Mouse (Mus musculus) layer of hippocampus, postnatal 25 days (tissue): Measurements from ENCODE around the gene Ttll10. TPM values are rescaled to one million over a fixed set of nuclear protein-coding genes. Genes with fewer than 3 reads are reported as not detected.

Experiments
- DNase-seq, 2 experiments: peaks; one replicate each; pipeline ENCODE4 v3.0.0; 2022; ENCODE audit warnings: mixed read lengths in 2 of 2, low spot score in 1 of 2; ENCODE audit errors: extremely low spot score in 1 of 2
- total RNA-seq, 2 experiments: library from RNA; stranded (reverse); gene quantifications; 2 replicates each; pipeline ENCODE4 v1.2.3; 2021

Gene Ttll10
- under 1 TPM; 0.12 to 0.31 TPM for total RNA-seq

GRCm38 (mm10) chr4:156059261-156059660 is at the start of gene Ttll10:
TSS of gene Ttll10 (minus strand) at chr4:156059414.
- DNase-seq = no peak

- no peak for DNase-seq
Observed at GRCm38 (mm10) chr4:156103342-156103741, 44.1 kb upstream of the Ttll10 start.

- no peak for DNase-seq
Observed at GRCm38 (mm10) chr4:156101481-156101903, 42.3 kb upstream of the Ttll10 start.

- no peak for DNase-seq
Observed at GRCm38 (mm10) chr4:156100501-156100900, 41.3 kb upstream of the Ttll10 start.

DNA sequence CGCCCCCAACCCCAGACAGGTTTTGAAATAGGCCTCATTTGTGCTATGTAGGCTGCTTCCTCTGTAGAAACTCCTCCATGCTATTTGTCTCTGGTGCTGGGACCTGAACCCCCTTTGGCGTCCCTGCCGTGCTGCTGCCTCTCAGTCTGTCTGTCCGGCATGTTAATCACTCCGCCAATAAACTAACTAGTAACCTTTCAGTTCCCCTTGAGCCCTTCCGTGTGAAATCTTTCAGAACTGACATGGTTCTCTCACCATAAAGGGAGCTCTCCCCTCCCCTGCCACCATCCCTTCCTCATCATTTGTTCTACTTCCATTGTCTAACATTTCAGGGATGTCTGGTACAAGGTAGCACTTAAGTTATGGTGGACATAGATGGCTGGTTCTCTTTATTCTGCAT is 40.2 kb upstream of the Ttll10 start:
- no peak for DNase-seq

- no peak for DNase-seq
Observed at GRCm38 (mm10) chr4:156097770-156098366, 38.7 kb upstream of the Ttll10 start.

GRCm38 (mm10) chr4:156096191-156096590 is 37.0 kb upstream of the Ttll10 start:
- no peak for DNase-seq

DNA sequence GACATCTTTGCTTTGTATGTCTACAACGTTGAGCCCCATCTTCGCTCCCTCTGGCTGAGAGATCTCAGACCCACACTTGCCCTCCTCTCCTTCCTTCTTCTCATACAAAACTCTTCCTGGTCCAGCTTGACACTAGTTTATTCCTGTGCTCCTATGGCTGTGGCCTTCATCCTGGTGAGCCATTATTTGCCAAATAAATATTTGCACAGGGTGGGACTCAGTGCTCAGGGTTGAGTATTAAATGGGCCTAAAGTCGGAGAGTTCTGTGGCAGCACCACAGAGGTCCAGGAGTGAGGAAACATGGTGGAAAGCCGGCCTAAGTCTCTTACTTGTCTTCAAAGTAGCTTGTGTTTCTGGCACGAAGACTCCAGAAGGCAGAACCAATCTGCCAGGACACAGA is 34.5 kb upstream of the Ttll10 start:
- DNase-seq = no peak

DNA sequence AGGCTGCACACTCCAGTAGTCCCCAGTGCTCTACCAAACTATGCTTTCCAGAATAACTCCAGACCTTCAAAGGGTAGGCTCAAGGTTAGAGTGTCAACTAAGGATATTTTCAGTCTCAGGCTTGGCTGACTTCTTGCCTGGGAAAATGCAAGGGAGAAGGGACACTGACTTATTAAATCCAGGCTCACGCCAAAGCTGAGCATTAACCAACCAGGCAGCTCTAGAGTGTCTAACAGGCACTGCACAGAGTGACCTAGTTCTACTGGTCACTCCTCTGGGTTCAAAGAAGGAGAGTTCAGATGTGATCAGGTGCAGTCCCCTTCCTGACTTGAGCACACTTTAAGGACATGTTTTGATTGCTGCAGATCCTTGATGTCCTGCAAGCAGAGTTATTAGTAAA is 33.6 kb upstream of the Ttll10 start:
- DNase-seq = no peak

- DNase-seq = no peak
Observed at GRCm38 (mm10) chr4:156091236-156091635, 32.0 kb upstream of the Ttll10 start.

GRCm38 (mm10) chr4:156087398-156088087 is 28.3 kb upstream of the Ttll10 start:
- no peak for DNase-seq

DNA sequence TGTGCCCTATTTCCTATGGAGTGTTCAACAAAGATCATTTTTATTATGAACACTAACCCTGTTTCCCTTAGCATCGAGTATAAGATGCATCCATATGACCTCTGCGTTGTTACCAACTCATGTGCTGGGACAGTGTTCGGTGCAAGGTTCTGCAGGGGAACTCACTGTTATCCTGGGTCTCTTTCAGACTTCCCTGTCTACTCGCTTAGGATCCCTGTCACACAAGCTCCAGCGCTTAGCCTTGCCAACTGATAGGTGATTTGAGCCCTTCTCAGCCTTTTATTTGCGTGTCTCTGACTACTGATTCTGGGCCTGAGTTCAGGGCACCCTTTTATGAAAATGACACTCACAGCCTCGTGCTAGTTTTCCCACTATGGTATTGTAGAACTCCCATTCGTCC is 26.0 kb upstream of the Ttll10 start:
- no peak for DNase-seq

DNA sequence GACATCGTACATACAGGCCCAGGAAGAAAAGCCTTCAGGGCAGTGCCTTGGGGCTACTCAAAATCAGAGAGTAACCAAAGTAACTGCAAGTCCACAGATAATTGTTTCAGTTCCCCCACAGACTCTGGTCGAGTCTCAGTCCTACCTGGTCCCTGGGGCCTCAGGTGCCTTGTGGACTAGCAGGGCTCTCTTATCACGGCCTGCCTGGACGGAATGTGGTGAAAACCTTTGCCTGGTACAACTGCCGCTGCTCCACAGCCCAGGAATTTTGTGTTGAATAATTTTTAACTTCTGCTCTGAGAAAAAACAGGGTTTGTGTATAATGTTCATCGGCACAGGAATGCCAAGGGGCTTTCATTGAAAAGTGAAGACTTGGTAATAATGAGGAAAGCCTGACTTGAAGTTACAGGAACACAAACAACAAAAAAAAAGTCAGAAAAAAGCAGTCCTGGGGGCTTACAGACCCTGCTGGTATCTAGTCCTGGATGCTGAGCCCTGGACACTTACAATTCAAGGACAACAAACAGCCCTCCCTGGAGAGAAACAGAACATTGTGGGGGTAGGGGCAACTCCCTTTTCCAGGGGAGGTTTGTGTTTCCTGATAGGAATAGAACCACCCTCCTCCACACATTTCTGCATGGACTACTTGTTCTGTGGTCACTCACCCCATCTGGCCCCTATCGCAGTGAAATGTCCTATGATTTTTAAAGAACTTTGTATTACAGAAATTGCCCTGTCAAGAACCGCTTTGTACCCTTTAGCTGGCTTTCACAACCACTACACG is 25.1 kb upstream of the Ttll10 start:
- DNase-seq = no peak

DNA sequence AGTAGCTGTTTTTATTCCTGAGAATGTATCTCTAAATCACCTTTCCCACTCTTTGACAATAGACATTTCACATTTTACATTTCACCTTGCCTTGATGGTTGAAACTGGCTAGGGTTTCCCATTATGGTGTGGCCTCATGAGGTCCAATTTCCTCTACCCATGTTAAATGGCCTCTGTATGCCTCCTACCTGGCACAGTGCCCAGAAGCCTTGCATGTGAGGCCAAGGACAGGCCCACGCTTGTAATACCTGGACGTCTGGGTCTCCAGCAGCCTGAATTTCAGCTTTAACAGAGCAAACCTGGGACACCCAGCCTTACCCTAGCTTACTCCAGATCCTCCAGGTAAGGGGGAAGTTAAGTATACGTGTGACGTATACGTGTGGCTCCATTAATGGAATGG is 24.1 kb upstream of the Ttll10 start:
- no peak for DNase-seq

- DNase-seq = no peak
Observed at GRCm38 (mm10) chr4:156082621-156083234, 23.5 kb upstream of the Ttll10 start.

DNA sequence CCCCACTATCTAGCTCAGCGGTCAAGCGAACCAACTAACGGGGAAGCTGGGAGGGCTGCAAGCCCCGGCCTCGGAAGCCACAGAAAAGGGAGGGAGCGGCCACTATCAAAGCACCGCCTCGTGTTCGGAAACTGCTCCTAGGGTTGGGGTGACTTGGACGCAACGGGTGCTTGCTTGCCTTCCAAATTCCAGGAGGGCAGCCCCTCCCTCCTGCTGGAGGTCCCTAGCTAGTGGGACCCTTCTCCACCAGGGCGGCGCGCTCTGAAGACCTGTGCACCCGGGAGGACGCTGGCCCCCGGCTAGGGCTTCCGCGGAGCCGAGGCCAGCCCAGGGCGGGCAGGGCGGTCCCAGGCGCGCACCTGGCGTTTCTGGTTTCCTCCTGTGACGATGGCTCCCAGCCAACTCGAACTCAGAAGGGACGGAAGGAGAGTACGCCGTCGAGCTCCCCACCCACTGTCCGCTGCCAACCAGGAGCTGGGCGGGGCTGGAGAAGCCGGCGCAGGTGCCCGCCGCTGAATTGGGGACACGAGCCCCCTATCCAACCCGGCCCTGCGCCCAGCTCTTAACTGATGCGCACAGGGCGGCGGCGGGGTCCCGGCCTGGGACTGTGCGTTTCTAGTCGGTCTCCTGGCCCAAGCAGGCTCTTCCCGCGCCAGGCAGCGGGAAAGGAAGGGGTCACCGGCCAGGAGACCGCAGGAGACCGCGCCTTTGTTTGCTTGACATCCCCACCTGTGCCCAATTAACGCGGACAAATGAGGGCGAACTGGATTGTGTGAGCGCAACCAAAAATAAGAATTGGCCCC is 18.5 kb upstream of the Ttll10 start:
- DNase-seq = no peak

DNA sequence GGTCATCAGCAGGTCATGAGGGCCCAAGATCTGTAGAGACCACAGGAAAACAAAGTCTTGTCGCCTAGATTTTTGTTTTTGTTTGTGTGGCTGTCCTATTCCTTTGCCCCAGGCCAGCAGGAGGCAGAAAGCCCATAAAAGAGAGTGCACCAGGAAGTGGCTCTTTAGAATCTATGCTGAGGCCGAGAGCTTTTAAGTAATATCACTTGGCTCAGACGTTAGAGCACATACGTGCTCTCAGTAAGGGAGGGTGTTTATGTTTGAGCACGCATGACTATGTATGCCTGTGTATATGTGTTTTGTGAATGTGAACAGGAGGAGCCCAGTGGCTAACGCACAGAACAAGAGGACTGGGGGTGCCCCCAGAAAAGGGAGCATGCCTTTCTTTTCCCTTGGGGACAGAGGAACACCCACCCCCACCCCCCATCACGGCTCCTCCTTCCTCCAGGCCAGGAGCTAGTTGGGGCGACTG is 17.7 kb upstream of the Ttll10 start:
- DNase-seq = no peak

- no peak for DNase-seq
Observed at GRCm38 (mm10) chr4:156070716-156071115, 11.5 kb upstream of the Ttll10 start.

GRCm38 (mm10) chr4:156070276-156070675 is 11.1 kb upstream of the Ttll10 start:
- DNase-seq = no peak

- no peak for DNase-seq
Observed at GRCm38 (mm10) chr4:156069701-156070100, 10.5 kb upstream of the Ttll10 start.
